Mouse (Mus musculus) midbrain, embryonic 10.5 days (tissue): ENCODE data around the gene Dock2. TPM values are rescaled to one million over a fixed set of nuclear protein-coding genes. Genes with fewer than 3 reads are reported as not detected.

ENCODE experiments used
- DNase-seq: peaks from one replicate; pipeline ENCODE4 v3.0.0-alpha.2; 2017; ENCODE audit warnings: low spot score
- H3K27ac ChIP-seq: fragments of 300-500 bp; sonication (generic); replicated peaks from 2 replicates; pipeline ENCODE4 v1.5.1; 2016; ENCODE audit warnings: mild to moderate bottlenecking
- H3K27me3 ChIP-seq: fragments of 300-500 bp; sonication (generic); 2 replicates; pipeline ENCODE4 v1.6.1; 2016; ENCODE audit warnings: low read depth, mild to moderate bottlenecking; ENCODE audit not compliant: poor library complexity, severe bottlenecking
- H3K36me3 ChIP-seq: fragments of 300-500 bp; sonication (generic); 2 replicates; pipeline ENCODE4 v1.6.1; 2016; ENCODE audit warnings: mild to moderate bottlenecking, moderate library complexity
- H3K4me1 ChIP-seq: fragments of 300-500 bp; sonication (generic); 2 replicates; pipeline ENCODE4 v1.6.1; 2016
- H3K4me3 ChIP-seq: fragments of 300-500 bp; sonication (generic); 2 replicates; pipeline ENCODE4 v1.5.1; 2016; ENCODE audit warnings: mild to moderate bottlenecking, moderate library complexity
- H3K9me3 ChIP-seq: fragments of 300-500 bp; sonication (generic); replicated peaks from 2 replicates; pipeline ENCODE4 v1.6.1; 2016; ENCODE audit warnings: mild to moderate bottlenecking
- WGBS: fragments of 180-500 bp; shearing (Covaris S2); methylation state at CpG from one replicate; pipeline ENCODE4 v1.1.7; 2016; 5-methylcytosine and 5-hydroxymethylcytosine counted together
- polyA plus RNA-seq: library from polyadenylated mRNA; unstranded; fragments of >200 nt; fragmentation: Nextera tagmentation; extraction: Ambion mirVana; gene quantifications from 2 replicates; pipeline ENCODE4 v1.2.1, GENCODE M21; 2016

The Dock2 gene
- polyA plus RNA-seq, 1 experiment from 2014 or later, result 0.69 TPM

GRCm38 (mm10) chr11:34314534-34315379, 468.9 kb downstream of the Dock2 start, which contains the start of gene Fam196b:
Gene Fam196b, plus strand, starts transcription at chr11:34314822.
- Histone ChIP-seq H3K27me3 (peaks cover 74% of the 10 kb centered on the region), H3K27ac (peak within 1 kb of the TSS; percentile 46; the same call in 1 of the 2 replicates), H3K36me3 (no peaks in the 10 kb centered on the region), H3K9me3 (no peaks in the 10 kb centered on the region), H3K4me1 (peaks cover 19% of the 10 kb centered on the region), H3K4me3 (peak within 1 kb of the TSS; percentile 50)
- DNase-seq, result peak; percentile 32
- WGBS, result 2% methylated on average over 13 of the region's 13 CpGs

- peaks cover 19% of the 10 kb centered on the region for H3K4me1 ChIP-seq
- H3K36me3 ChIP-seq, result no peaks in the 10 kb centered on the region
- H3K4me3 ChIP-seq, result no peak overlapping the region
- H3K9me3 ChIP-seq, result no peaks in the 10 kb centered on the region
- H3K27me3 ChIP-seq, result peaks cover 56% of the 10 kb centered on the region
- no peak for DNase-seq
- 87% methylated on average over 7 of the region's 7 CpGs for WGBS
- no peak overlapping the region for H3K27ac ChIP-seq
These were observed 471.5 kb downstream of the Dock2 start for GRCm38 (mm10) chr11:34312208-34312607.

- DNase-seq, result no peak
- Histone ChIP-seq H3K27me3 (peaks cover 56% of the 10 kb centered on the region), H3K9me3 (no peaks in the 10 kb centered on the region), H3K27ac (no peak overlapping the region), H3K4me1 (peaks cover 17% of the 10 kb centered on the region), H3K36me3 (no peaks in the 10 kb centered on the region), H3K4me3 (no peak overlapping the region)
- WGBS, result 89% methylated on average over 5 of the region's 5 CpGs
These were observed 472.0 kb downstream of the Dock2 start for GRCm38 (mm10) chr11:34311717-34312116.

GRCm38 (mm10) chr11:34309360-34309759, 474.3 kb downstream of the Dock2 start:
- Histone ChIP-seq H3K9me3 (no peaks in the 10 kb centered on the region), H3K27me3 (peaks cover 53% of the 10 kb centered on the region), H3K36me3 (no peaks in the 10 kb centered on the region), H3K4me1 (no peaks in the 10 kb centered on the region), H3K4me3 (no peak overlapping the region), H3K27ac (no peak overlapping the region)
- 81% methylated on average over 2 of the region's 2 CpGs for WGBS
- DNase-seq, result no peak

- H3K27me3 ChIP-seq, result peaks cover 49% of the 10 kb centered on the region
- no peaks in the 10 kb centered on the region for H3K36me3 ChIP-seq
- DNase-seq, result no peak
- WGBS, result 94% methylated on average over 3 of the region's 3 CpGs
- no peaks in the 10 kb centered on the region for H3K9me3 ChIP-seq
- no peaks in the 10 kb centered on the region for H3K4me1 ChIP-seq
- H3K4me3 ChIP-seq, result no peak overlapping the region
- no peak overlapping the region for H3K27ac ChIP-seq
These were observed 475.0 kb downstream of the Dock2 start for GRCm38 (mm10) chr11:34308731-34309130.

DNA sequence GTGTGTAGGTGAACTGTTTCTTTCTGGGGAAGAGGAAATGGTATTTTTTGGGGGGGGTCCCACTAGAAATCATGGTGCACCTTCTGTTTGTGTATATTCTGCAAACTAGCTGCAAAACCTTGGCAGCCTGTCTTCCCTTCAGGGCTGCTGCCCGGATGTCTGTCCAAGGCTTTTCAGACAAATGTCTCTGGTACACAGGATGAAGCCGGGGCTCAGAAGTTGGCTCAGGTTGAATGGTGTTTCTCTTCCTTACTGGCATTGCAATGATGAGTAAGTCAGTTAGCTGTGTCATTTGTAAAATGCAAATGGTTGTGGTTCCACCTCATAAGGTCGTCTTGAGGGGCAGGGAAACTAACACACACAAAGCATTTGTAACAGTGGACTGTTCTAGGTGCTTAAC, 477.5 kb downstream of the Dock2 start:
- no peak for DNase-seq
- peaks cover 42% of the 10 kb centered on the region for H3K27me3 ChIP-seq
- H3K9me3 ChIP-seq, result no peaks in the 10 kb centered on the region
- H3K4me1 ChIP-seq, result no peaks in the 10 kb centered on the region
- H3K27ac ChIP-seq, result no peak overlapping the region
- WGBS, result 82% methylated on average over 3 of the region's 3 CpGs
- H3K36me3 ChIP-seq, result no peaks in the 10 kb centered on the region
- no peak overlapping the region for H3K4me3 ChIP-seq

GRCm38 (mm10) chr11:34300064-34300463, 483.6 kb downstream of the Dock2 start:
- Histone ChIP-seq H3K36me3 (no peaks in the 10 kb centered on the region), H3K4me3 (no peak overlapping the region), H3K4me1 (peaks cover 23% of the 10 kb centered on the region), H3K27ac (no peak overlapping the region), H3K27me3 (peaks cover 69% of the 10 kb centered on the region), H3K9me3 (no peaks in the 10 kb centered on the region)
- WGBS, result 96% methylated on average over 7 of the region's 7 CpGs
- no peak for DNase-seq

GRCm38 (mm10) chr11:34299550-34299949, 484.1 kb downstream of the Dock2 start:
- Histone ChIP-seq H3K4me1 (peaks cover 23% of the 10 kb centered on the region), H3K4me3 (no peak overlapping the region), H3K36me3 (no peaks in the 10 kb centered on the region), H3K9me3 (no peaks in the 10 kb centered on the region), H3K27ac (no peak overlapping the region), H3K27me3 (peaks cover 69% of the 10 kb centered on the region)
- DNase-seq, result no peak
- 95% methylated on average over 1 of the region's 1 CpGs for WGBS

DNA sequence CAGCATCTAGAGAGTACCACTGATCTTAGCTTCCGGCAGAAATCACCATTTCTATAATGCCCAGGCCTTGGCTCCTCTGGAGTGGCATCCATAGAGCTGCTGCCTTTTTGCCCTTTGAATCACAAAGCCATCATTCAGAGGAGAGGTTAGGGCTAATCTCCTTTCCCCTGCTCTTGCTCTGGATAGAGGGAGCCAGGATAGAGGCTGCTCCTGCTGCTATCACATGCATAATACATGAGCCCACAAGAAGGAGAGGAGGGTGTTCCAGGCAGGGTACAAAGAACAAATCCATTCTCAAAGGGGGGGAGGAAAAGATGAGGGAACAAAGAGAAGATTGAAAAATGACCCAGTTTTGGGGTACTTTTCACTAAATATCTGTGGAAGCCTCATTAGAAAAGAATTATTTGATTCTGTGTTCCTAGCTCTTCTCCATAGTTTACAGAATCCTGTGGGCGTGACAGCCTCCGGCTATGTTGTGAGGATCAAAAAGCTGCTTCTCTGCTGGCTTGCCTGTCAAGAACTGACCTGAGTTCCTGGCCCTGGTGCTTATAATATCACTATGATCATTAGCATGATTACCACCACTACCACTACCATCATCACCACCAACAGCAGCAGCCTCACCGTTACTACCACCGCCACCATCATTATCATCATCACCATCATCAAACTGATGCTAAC, 485.9 kb downstream of the Dock2 start:
- Histone ChIP-seq H3K27me3 (peaks cover 78% of the 10 kb centered on the region), H3K4me3 (no peak overlapping the region), H3K36me3 (no peaks in the 10 kb centered on the region), H3K9me3 (no peaks in the 10 kb centered on the region), H3K27ac (peak overlapping the region; percentile 72), H3K4me1 (peaks cover 23% of the 10 kb centered on the region)
- 41% methylated on average over 5 of the region's 5 CpGs for WGBS
- peak; percentile 55 for DNase-seq

- Histone ChIP-seq H3K36me3 (no peaks in the 10 kb centered on the region), H3K27me3 (peaks cover 95% of the 10 kb centered on the region), H3K27ac (no peak overlapping the region), H3K4me3 (no peak overlapping the region), H3K9me3 (peaks cover 7% of the 10 kb centered on the region; the same call in 1 of the 2 replicates), H3K4me1 (peaks cover 22% of the 10 kb centered on the region)
- no peak for DNase-seq
- 61% methylated on average over 3 of the region's 3 CpGs for WGBS
These were observed 492.4 kb downstream of the Dock2 start for GRCm38 (mm10) chr11:34291304-34291703.

DNA sequence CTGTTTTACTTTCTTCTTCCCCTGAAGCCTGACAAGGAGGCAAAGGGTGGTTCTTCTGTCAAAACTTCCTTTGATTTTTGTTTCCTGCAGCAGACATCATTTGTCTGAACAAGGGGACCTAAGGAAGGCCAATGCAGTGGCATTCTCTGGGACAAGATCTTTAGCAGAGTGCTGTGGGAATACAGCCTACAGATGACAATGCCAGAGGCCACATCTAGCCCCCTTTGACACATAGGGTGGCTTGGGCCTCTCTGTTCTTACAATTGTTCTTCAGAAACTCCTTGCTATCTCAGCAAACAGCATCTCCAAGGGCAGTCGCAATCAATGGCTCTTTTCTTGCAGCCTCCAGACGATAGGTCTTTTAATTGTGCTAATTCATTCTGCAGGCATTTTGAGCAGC, 493.0 kb downstream of the Dock2 start:
- Histone ChIP-seq H3K36me3 (no peaks in the 10 kb centered on the region), H3K27ac (peak overlapping the region; percentile 7; the same call in 1 of the 2 replicates), H3K4me3 (no peak overlapping the region), H3K9me3 (peaks cover 7% of the 10 kb centered on the region; the same call in 1 of the 2 replicates), H3K4me1 (peaks cover 25% of the 10 kb centered on the region), H3K27me3 (peaks cover 95% of the 10 kb centered on the region)
- WGBS, result 10% methylated on average over 2 of the region's 2 CpGs
- no peak for DNase-seq

DNA sequence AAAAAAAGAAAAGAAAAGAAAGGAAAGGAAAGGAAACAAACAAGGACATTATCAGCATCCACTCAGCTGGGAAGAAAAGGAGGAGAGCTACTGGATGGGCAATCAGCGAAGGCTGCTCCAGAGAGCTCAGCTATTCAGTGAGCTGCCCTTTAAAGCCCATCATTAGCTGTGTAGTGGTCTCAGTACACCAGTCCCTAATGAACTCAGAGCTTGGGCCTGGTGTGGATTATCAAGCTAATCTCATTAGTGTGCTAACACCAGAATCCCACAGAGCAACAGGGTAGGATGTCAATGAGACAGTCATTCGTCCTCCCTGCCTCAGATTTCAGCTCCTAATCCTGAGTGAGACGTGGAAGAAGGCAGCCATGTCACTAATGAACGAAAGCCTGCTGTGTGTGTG, 493.4 kb downstream of the Dock2 start:
- peaks cover 95% of the 10 kb centered on the region for H3K27me3 ChIP-seq
- peaks cover 29% of the 10 kb centered on the region for H3K4me1 ChIP-seq
- DNase-seq, result peak; percentile 19
- peaks cover 7% of the 10 kb centered on the region; the same call in 1 of the 2 replicates for H3K9me3 ChIP-seq
- 0 out of 2 replicates have a peak overlapping the region, but pooled peaks have one; percentile 7 for H3K27ac ChIP-seq
- WGBS, result 14% methylated on average over 4 of the region's 4 CpGs
- no peak overlapping the region for H3K4me3 ChIP-seq
- no peaks in the 10 kb centered on the region for H3K36me3 ChIP-seq
